Mouse (Mus musculus) megakaryocyte, embryonic 14.5 days (primary cell): Measurements from ENCODE around the gene Bak1.

Experiments
- FLI1 ChIP-seq: IDR thresholded peaks from 2 replicates; pipeline ENCODE4 v1.6.1; 2012; ENCODE audit warnings: low read length, inconsistent platforms, mixed read lengths
- GATA1 ChIP-seq: IDR thresholded peaks from 3 replicates; pipeline ENCODE4 v1.6.1; 2012; ENCODE audit warnings: mixed read lengths, low read length, inconsistent platforms, borderline replicate concordance

GRCm38 (mm10) chr17:26997661-26998060, 31.1 kb downstream of the Bak1 start:
- no peak for TF ChIP-seq FLI1
- TF ChIP-seq GATA1: no peak
